Mouse (Mus musculus) spleen, adult 2 months (tissue): Measurements from ENCODE around the gene Zbtb7a. TPM values are rescaled to one million over a fixed set of nuclear protein-coding genes. Genes with fewer than 3 reads are reported as not detected.

Experiments used
- DNase-seq, 2 experiments: peaks; one replicate each; pipeline versions ENCODE4 v3.0.0 to v3.0.0-alpha.2; 2012 to 2021; ENCODE audit warnings: low spot score in 2 of 2, low read depth in 1 of 2
- H3K27ac ChIP-seq: fragments of 200-500 bp; 2 replicates; pipeline ENCODE4 v1.5.1; 2012; ENCODE audit warnings: low read length, inconsistent platforms; ENCODE audit not compliant: insufficient read depth
- H3K27me3 ChIP-seq: fragments of 200-500 bp; 2 replicates; pipeline ENCODE4 v1.6.1; 2012; ENCODE audit warnings: mild to moderate bottlenecking, moderate library complexity, low read length, inconsistent platforms; ENCODE audit not compliant: control insufficient read depth, insufficient read depth
- H3K36me3 ChIP-seq: fragments of 200-500 bp; 2 replicates; pipeline ENCODE4 v1.6.1; 2012; ENCODE audit warnings: mild to moderate bottlenecking, low read length, inconsistent platforms; ENCODE audit not compliant: control insufficient read depth, insufficient read depth
- H3K4me1 ChIP-seq: fragments of 200-500 bp; 2 replicates; pipeline ENCODE4 v1.6.1; 2011; ENCODE audit warnings: inconsistent platforms; ENCODE audit not compliant: control insufficient read depth, insufficient read depth, insufficient read length
- H3K4me3 ChIP-seq: fragments of 200-500 bp; 2 replicates; pipeline ENCODE4 v1.5.1; 2011; ENCODE audit warnings: mild to moderate bottlenecking, inconsistent platforms; ENCODE audit not compliant: insufficient read depth, insufficient read length; ENCODE audit errors: extremely low read depth
- POLR2A ChIP-seq: fragments of 200-500 bp; IDR thresholded peaks from 2 replicates; pipeline ENCODE4 v1.6.1; 2011; ENCODE audit warnings: low read depth, low read length, inconsistent platforms
- WGBS: fragments of 180-500 bp; shearing (Covaris S2); methylation state at CpG from one replicate; pipeline ENCODE4 v1.1.7; 2018; 5-methylcytosine and 5-hydroxymethylcytosine counted together
- polyA plus RNA-seq: library from polyadenylated mRNA; depleted of rRNA; stranded (reverse); fragments of >200 nt; gene quantifications from 2 replicates; pipeline ENCODE4 v1.2.3, GENCODE M21; 2012; rRNA removed

The Zbtb7a gene
- polyA plus RNA-seq, 1 experiment, result 64.6 TPM

- TF ChIP-seq POLR2A, result no peak
- H3K27me3 ChIP-seq, result no peaks in the 10 kb centered on the region
- no peaks in the 10 kb centered on the region for H3K36me3 ChIP-seq
- no peak for DNase-seq
- H3K27ac ChIP-seq, result no peak within 1 kb of the TSS
- no peak within 1 kb of the TSS for H3K4me3 ChIP-seq
- H3K4me1 ChIP-seq, result no peaks in the 10 kb centered on the region
- WGBS, result 74% methylated on average over 13 of the region's 13 CpGs
Measured at GRCm38 (mm10) chr10:81201807-81202758, 67.1 kb downstream of the Zbtb7a start, which contains the start of gene Nmrk2. TSS of gene Nmrk2 (minus strand) at chr10:81202051.

Other genes with a start within 250 kb of the Zbtb7a start
- gene Timm13, start 234.3 kb upstream of the Zbtb7a start, polyA plus RNA-seq, result 123 and 133 TPM in 2 replicates
- 11.0 and 13.2 TPM in 2 replicates for gene Lmnb2, start 217.0 kb upstream of the Zbtb7a start, polyA plus RNA-seq
- 35.7 and 46.8 TPM in 2 replicates for gene Gadd45b, start 205.1 kb upstream of the Zbtb7a start, polyA plus RNA-seq
- 0.75 and 0.91 TPM in 2 replicates for gene Gng7, start 120.3 kb upstream of the Zbtb7a start, polyA plus RNA-seq
- 0.04 TPM in 1 of 2 replicates, not detected in the other for gene Diras1, start 109.6 kb upstream of the Zbtb7a start, polyA plus RNA-seq
- 22.3 and 26.0 TPM in 2 replicates for gene Slc39a3, start 97.8 kb upstream of the Zbtb7a start, polyA plus RNA-seq
- 88.8 and 114 TPM in 2 replicates for gene Sgta, start 75.0 kb upstream of the Zbtb7a start, polyA plus RNA-seq
- 17.9 and 27.2 TPM in 2 replicates for gene Thop1, start 65.2 kb upstream of the Zbtb7a start, polyA plus RNA-seq
- gene Creb3l3, start 36.3 kb upstream of the Zbtb7a start, polyA plus RNA-seq, result 0.27 and 0.32 TPM in 2 replicates
- 135 and 201 TPM in 2 replicates for gene Map2k2, start 29.3 kb upstream of the Zbtb7a start, polyA plus RNA-seq
- 36.1 and 45.8 TPM in 2 replicates for gene Pias4, start 32.7 kb downstream of the Zbtb7a start, polyA plus RNA-seq
- gene Eef2, start 41.4 kb downstream of the Zbtb7a start, polyA plus RNA-seq, result 1,457 and 1,736 TPM in 2 replicates
- 58.0 and 84.5 TPM in 2 replicates for gene Dapk3, start 47.8 kb downstream of the Zbtb7a start, polyA plus RNA-seq
- not detected in 2 replicates for gene 4930442H23Rik, start 48.6 kb downstream of the Zbtb7a start, polyA plus RNA-seq
- gene Nmrk2, start 66.8 kb downstream of the Zbtb7a start, polyA plus RNA-seq, result not detected in 2 replicates
- 0.92 and 0.95 TPM in 2 replicates for gene Atcay, start 95.6 kb downstream of the Zbtb7a start, polyA plus RNA-seq
- 5.5 and 6.1 TPM in 2 replicates for gene Zfr2, start 97.9 kb downstream of the Zbtb7a start, polyA plus RNA-seq
- gene Matk, start 117.7 kb downstream of the Zbtb7a start, polyA plus RNA-seq, result 22.5 and 30.0 TPM in 2 replicates
- gene Mrpl54, start 131.7 kb downstream of the Zbtb7a start, polyA plus RNA-seq, result 63.6 and 86.9 TPM in 2 replicates
- gene Apba3, start 131.7 kb downstream of the Zbtb7a start, polyA plus RNA-seq, result 63.0 and 77.1 TPM in 2 replicates
- gene Tjp3, start 156.4 kb downstream of the Zbtb7a start, polyA plus RNA-seq, result 8.1 and 10.6 TPM in 2 replicates
- 93.2 and 111 TPM in 2 replicates for gene Pip5k1c, start 157.7 kb downstream of the Zbtb7a start, polyA plus RNA-seq
- 38.6 and 44.8 TPM in 2 replicates for gene Cactin, start 185.9 kb downstream of the Zbtb7a start, polyA plus RNA-seq
- 68.1 and 92.5 TPM in 2 replicates for gene Tbxa2r, start 193.5 kb downstream of the Zbtb7a start, polyA plus RNA-seq
- gene Gipc3, start 208.0 kb downstream of the Zbtb7a start, polyA plus RNA-seq, result 1.3 and 1.7 TPM in 2 replicates
- 74.8 and 92.9 TPM in 2 replicates for gene Hmg20b, start 215.3 kb downstream of the Zbtb7a start, polyA plus RNA-seq
- gene Mfsd12, start 222.3 kb downstream of the Zbtb7a start, polyA plus RNA-seq, result 20.2 and 32.6 TPM in 2 replicates
- 7.8 and 11.7 TPM in 2 replicates for gene 4930404N11Rik, start 230.6 kb downstream of the Zbtb7a start, polyA plus RNA-seq
- gene Fzr1, start 243.3 kb downstream of the Zbtb7a start, polyA plus RNA-seq, result 127 and 128 TPM in 2 replicates
- gene Dohh, start 249.2 kb downstream of the Zbtb7a start, polyA plus RNA-seq, result 47.9 and 71.7 TPM in 2 replicates
- 2.3 and 2.9 TPM in 2 replicates for gene Gm48551, start 249.2 kb downstream of the Zbtb7a start, polyA plus RNA-seq